Mouse (Mus musculus) heart, embryonic 14.5 days (tissue): ENCODE data around the gene Rxfp2. TPM values are rescaled to one million over a fixed set of nuclear protein-coding genes. Genes with fewer than 3 reads are reported as not detected.

Experiments
- ATAC-seq: fragments of 200-750 bp; cut with Nextera tagmentation; 2 replicates; pipeline ENCODE4 v1.8.0; 2017; ENCODE audit warnings: low read depth, moderate TSS enrichment; ENCODE audit not compliant: insufficient number of reproducible peaks, insufficient read depth, low FRiP score
- H3K27ac ChIP-seq, 2 experiments: fragments of 200-500 bp in 1 of 2; fragments of 300-500 bp in 1 of 2; sonication (generic) in 1 of 2; replicated peaks in 1 of 2; 2 replicates each; pipeline ENCODE4 v1.5.1; 2012 to 2014; ENCODE audit warnings: low read depth in 2 of 2, low read length in 2 of 2, control low read depth in 1 of 2, mild to moderate bottlenecking in 1 of 2, mixed read lengths in 1 of 2; ENCODE audit not compliant: control insufficient read depth in 1 of 2, insufficient read depth in 1 of 2
- H3K27me3 ChIP-seq: fragments of 300-500 bp; sonication (generic); 2 replicates; pipeline ENCODE4 v1.6.1; 2014; ENCODE audit warnings: mild to moderate bottlenecking, low read length, control low read depth; ENCODE audit not compliant: control insufficient read depth, insufficient read depth
- H3K36me3 ChIP-seq: fragments of 300-500 bp; sonication (generic); 2 replicates; pipeline ENCODE4 v1.6.1; 2014; ENCODE audit warnings: mild to moderate bottlenecking, control low read depth, low read length, mixed read lengths; ENCODE audit not compliant: control insufficient read depth, insufficient read depth
- H3K4me1 ChIP-seq, 2 experiments: fragments of 200-500 bp in 1 of 2; fragments of 300-500 bp in 1 of 2; sonication (generic) in 1 of 2; 2 replicates each; pipeline ENCODE4 v1.6.1; 2012 to 2014; ENCODE audit warnings: low read length in 2 of 2, control low read depth in 1 of 2, mixed read lengths in 1 of 2; ENCODE audit not compliant: control insufficient read depth in 2 of 2, insufficient read depth in 2 of 2
- H3K4me2 ChIP-seq: fragments of 300-500 bp; sonication (generic); 2 replicates; pipeline ENCODE4 v1.6.1; 2014; ENCODE audit warnings: mild to moderate bottlenecking, low read length
- H3K4me3 ChIP-seq, 2 experiments: fragments of 200-500 bp in 1 of 2; fragments of 300-500 bp in 1 of 2; sonication (generic) in 1 of 2; 2 replicates each; pipeline ENCODE4 v1.5.1; 2012 to 2014; ENCODE audit warnings: low read length in 2 of 2, mild to moderate bottlenecking in 2 of 2, control low read depth in 1 of 2, low read depth in 1 of 2, moderate library complexity in 1 of 2; ENCODE audit not compliant: control insufficient read depth in 1 of 2, insufficient read depth in 1 of 2
- H3K9ac ChIP-seq: fragments of 300-500 bp; sonication (generic); 2 replicates; pipeline ENCODE4 v1.6.1; 2014; ENCODE audit warnings: mild to moderate bottlenecking, low read length
- H3K9me3 ChIP-seq: fragments of 300-500 bp; sonication (generic); 2 replicates; pipeline ENCODE4 v1.6.1; 2016; ENCODE audit warnings: low read length, control low read depth; ENCODE audit not compliant: control insufficient read depth
- WGBS: fragments of 180-500 bp; shearing (Covaris S2); extraction: QIAGEN DNeasy Blood & Tissue Kit; methylation state at CpG from one replicate; pipeline ENCODE4 v1.1.7; 2014; 5-methylcytosine and 5-hydroxymethylcytosine counted together
- polyA plus RNA-seq: library from polyadenylated mRNA; unstranded; fragments of >200 nt; fragmentation: Nextera tagmentation; extraction: Ambion mirVana; gene quantifications from 2 replicates; pipeline ENCODE4 v1.2.1, GENCODE M21; 2014

The Rxfp2 gene
- polyA plus RNA-seq = 0.15 TPM in 1 of 2 replicates, not detected in the other

DNA sequence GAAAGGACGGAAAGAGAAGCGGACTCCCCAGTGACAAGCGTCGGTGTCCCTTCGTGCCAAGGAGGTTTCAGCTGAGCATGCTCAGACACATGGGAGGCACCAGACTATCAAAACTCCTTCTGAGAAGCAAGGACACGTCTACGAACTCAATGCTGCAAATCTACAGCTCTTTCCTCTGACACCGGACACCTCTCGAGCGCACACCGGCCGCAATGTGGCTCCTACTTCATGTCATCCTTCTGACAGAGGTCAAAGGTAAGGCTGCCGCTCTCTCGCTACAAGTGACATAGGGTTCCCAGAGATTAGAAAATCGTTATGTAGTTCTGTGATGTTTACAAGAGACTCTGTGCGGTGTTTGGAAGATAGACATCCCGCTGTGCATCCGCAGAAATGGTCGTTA is at the start of gene Rxfp2:
Rxfp2 (plus strand) TSS at position 20 of the 400 bp plus-strand sequence.
- WGBS = 70% methylated on average over 19 of the region's 19 CpGs
- Histone ChIP-seq H3K36me3 (no peaks in the 10 kb centered on the region), H3K9ac (no peak within 1 kb of the TSS), H3K4me1 (no peaks in the 10 kb centered on the region), H3K4me3 (no peak within 1 kb of the TSS), H3K4me2 (no peak within 1 kb of the TSS), H3K27me3 (no peaks in the 10 kb centered on the region), H3K27ac (no peak within 1 kb of the TSS), H3K9me3 (0 out of 2 replicates have a peak, but pooled peaks cover 4% of the 10 kb centered on the region)
- ATAC-seq = no peak

DNA sequence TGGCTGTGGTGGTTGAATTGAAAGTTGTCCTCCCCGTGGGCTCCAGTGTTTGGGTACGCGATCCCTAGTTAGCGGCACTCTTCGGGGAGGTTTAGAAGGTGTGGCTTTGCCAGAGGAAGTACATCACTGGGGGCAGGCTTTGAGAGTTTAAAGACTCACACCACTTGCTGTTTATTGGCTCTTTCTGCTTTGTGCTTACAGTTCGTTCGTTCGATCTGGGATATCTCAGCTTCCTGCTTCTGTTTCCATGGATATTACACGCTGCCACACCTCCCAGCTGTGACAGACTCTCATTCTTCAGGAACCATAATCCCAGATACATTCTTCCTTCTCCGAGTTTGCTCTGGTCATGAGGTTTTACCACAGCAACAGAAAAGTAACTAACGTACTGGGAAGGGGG is 48.2 kb upstream of the Rxfp2 start:
- Histone ChIP-seq H3K4me1 (no peaks in the 10 kb centered on the region), H3K9me3 (no peaks in the 10 kb centered on the region), H3K27me3 (no peaks in the 10 kb centered on the region), H3K27ac (no peak overlapping the region), H3K4me2 (no peak overlapping the region), H3K4me3 (no peak overlapping the region), H3K36me3 (no peaks in the 10 kb centered on the region), H3K9ac (no peak overlapping the region)
- 88% methylated on average over 11 of the region's 11 CpGs for WGBS
- no peak for ATAC-seq

DNA sequence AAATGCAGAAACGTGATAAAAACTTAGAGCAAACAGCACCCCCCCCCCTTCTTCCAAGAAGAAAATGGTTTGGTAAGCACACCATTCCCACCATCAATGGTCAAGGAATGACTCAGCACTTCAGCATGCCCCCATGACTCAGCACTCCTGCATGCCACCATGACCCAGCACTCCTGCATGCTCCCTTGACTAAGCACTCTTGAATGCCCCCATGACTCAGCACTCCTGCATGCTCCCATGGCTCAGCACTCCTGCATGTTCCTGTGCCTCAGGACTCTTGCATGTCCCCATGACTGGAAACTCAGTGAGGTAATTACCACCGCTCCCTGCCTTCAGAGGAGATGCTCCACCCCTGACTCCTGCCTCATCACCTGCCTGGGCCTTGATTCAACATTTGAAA is 41.4 kb upstream of the Rxfp2 start:
- H3K4me2 ChIP-seq = no peak overlapping the region
- no peaks in the 10 kb centered on the region for H3K27me3 ChIP-seq
- no peak overlapping the region for H3K4me3 ChIP-seq
- 83% methylated on average over 2 of the region's 2 CpGs for WGBS
- no peaks in the 10 kb centered on the region for H3K36me3 ChIP-seq
- H3K27ac ChIP-seq = no peak overlapping the region
- no peak overlapping the region for H3K9ac ChIP-seq
- H3K4me1 ChIP-seq = no peaks in the 10 kb centered on the region
- H3K9me3 ChIP-seq = no peaks in the 10 kb centered on the region
- no peak for ATAC-seq

DNA sequence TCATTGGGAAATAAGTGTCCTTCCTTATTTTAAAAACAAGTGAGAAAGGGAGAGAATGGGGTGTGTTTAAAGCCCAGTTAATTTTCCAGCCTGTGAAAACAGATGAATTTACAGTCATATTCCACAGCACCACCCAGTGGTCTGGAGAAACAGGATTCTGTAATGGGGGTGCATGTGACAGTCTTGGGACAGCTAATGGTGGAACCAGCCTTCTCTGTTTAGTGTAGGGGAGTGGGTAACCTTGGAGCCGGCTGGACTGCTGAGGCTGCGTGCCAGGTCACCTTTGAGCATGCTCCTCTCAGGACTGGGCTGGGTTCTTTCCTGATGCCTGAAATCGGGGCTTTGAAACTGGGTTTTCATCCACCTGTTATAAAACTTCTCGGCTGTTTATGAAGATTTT is 34.9 kb upstream of the Rxfp2 start:
- Histone ChIP-seq H3K27ac (no peak overlapping the region), H3K27me3 (no peaks in the 10 kb centered on the region), H3K36me3 (no peaks in the 10 kb centered on the region), H3K9ac (no peak overlapping the region), H3K9me3 (no peaks in the 10 kb centered on the region), H3K4me2 (no peak overlapping the region), H3K4me1 (no peaks in the 10 kb centered on the region), H3K4me3 (no peak overlapping the region)
- WGBS = 75% methylated on average over 4 of the region's 4 CpGs
- no peak for ATAC-seq

DNA sequence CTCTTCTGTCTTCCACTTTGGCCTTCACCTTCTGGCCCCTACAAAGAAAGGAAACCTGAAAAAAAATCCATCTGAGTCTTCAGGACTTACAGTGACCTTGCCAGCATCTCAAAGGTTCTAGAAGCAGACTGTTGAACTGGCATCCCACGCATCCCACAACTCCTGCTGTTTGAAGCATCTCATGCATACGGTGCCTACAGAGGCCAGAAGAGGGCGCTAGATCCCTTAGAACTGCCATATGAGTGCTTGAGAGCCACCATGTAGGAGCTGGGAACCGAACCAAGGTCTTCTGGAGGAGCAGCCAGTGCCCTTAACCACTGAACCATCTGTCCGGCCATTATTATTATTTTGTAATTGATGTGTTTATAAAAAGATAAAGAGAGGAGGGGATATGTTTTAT is 23.9 kb upstream of the Rxfp2 start:
- Histone ChIP-seq H3K4me2 (no peak overlapping the region), H3K27me3 (no peaks in the 10 kb centered on the region), H3K4me1 (no peaks in the 10 kb centered on the region), H3K9ac (no peak overlapping the region), H3K4me3 (no peak overlapping the region), H3K27ac (no peak overlapping the region), H3K9me3 (0 out of 2 replicates have a peak, but pooled peaks cover 6% of the 10 kb centered on the region), H3K36me3 (no peaks in the 10 kb centered on the region)
- no peak for ATAC-seq
- WGBS = 67% methylated on average over 5 of the region's 5 CpGs

DNA sequence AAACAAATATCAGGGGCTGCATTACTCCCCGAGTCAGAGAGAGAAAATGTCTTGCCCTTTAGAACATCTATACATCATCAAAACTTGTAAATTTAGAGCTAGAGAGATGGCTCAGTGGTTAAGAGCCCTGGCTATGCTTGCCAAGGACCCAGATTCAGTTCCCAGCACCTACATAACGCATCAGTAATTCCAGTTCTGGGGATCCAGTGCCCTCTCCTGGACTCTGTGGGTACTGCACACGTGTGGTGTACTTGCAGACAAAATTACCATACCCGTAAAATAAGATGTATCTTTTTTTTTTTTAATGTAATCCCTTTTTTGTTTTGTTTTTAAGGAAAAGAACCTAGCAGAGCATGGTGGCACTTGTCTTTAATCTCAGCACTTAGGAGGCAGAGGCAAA is 21.9 kb upstream of the Rxfp2 start:
- Histone ChIP-seq H3K4me1 (no peaks in the 10 kb centered on the region), H3K27ac (no peak overlapping the region), H3K4me3 (no peak overlapping the region), H3K27me3 (no peaks in the 10 kb centered on the region), H3K36me3 (no peaks in the 10 kb centered on the region), H3K9me3 (0 out of 2 replicates have a peak, but pooled peaks cover 6% of the 10 kb centered on the region), H3K9ac (no peak overlapping the region), H3K4me2 (no peak overlapping the region)
- WGBS = 88% methylated on average over 4 of the region's 4 CpGs
- no peak for ATAC-seq

DNA sequence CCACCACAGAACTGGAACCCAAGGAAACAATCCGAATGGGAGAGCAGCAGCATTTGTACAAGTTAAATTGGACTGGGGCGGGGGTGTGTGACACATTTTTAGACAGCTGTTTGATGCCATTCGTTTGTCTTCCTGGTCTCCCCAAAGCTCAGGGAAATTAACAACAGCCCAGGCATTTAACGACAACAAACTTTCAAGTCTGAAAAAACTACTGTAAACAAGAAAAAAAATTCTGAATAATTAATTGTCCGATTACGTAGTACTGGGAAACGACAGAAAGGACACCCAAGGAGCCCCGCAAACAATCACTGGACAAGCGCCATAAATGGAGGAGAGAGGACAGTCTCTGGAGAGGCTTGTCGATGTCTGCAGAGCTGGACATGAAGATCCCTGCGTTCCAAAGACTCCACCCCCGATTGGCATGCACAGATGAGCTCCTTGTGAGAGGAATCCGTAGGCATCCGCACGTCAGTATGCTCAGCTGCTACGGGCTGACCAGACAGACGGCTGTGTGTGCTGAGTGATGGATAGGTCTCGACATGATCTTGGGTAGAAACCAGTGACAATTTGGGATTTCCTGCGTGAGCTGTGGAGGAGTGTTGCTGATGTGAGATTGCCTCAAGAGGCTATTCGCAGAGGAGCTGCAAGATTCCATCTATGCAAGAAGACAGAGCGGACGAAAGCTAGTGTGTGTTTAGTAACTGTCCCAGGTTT is 21.0 kb upstream of the Rxfp2 start:
- Histone ChIP-seq H3K4me1 (no peaks in the 10 kb centered on the region), H3K9ac (no peak overlapping the region), H3K27me3 (no peaks in the 10 kb centered on the region), H3K36me3 (no peaks in the 10 kb centered on the region), H3K4me2 (no peak overlapping the region), H3K4me3 (no peak overlapping the region), H3K27ac (no peak overlapping the region), H3K9me3 (0 out of 2 replicates have a peak, but pooled peaks cover 6% of the 10 kb centered on the region)
- 67% methylated on average over 22 of the region's 22 CpGs for WGBS
- no peak for ATAC-seq

DNA sequence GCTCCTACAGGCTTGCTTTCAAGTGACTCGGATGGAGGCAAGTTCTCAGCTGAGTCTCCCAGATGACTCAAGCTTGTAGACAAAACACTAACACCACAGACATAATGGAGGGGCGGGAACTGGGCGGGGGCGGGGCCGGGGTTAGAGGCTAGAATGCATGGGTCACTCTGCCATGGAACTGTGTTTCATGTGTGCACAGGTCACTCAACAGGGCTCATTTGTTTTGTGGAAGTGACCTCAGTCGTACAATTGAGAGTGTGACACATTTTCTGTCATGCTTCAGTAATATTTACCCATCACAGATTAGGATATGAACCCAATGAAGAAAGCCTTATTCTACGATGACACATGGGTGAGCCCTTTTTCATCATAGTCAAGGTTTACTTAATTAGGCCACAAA is 20.2 kb upstream of the Rxfp2 start:
- no peaks in the 10 kb centered on the region for H3K36me3 ChIP-seq
- no peak overlapping the region for H3K4me2 ChIP-seq
- 0 out of 2 replicates have a peak, but pooled peaks cover 6% of the 10 kb centered on the region for H3K9me3 ChIP-seq
- no peaks in the 10 kb centered on the region for H3K27me3 ChIP-seq
- H3K9ac ChIP-seq = no peak overlapping the region
- no peak overlapping the region for H3K4me3 ChIP-seq
- ATAC-seq = no peak
- 80% methylated on average over 7 of the region's 7 CpGs for WGBS
- H3K4me1 ChIP-seq = no peaks in the 10 kb centered on the region
- no peak overlapping the region for H3K27ac ChIP-seq
